Mouse (Mus musculus): ENCODE data around the gene Nabp2. TPM values are rescaled to one million over a fixed set of nuclear protein-coding genes. Genes with fewer than 3 reads are reported as not detected.

The Nabp2 gene
- total RNA-seq, 2 experiments from 2014 or later = 91.6 to 92.0 TPM

Small RNAs within 50 kb of the gene (microRNA-seq; reads per million reads assigned to microRNA genes)
- gene Gm25361 (0 reads per million in 2 experiments), gene Gm26308 (0 reads per million in 2 experiments), gene Mir6914 (0.30 to 0.63 reads per million in 2 experiments), gene Mir6915 (3.0 to 5.3 reads per million in 2 experiments), gene Mir8105 (1.2 to 1.3 reads per million in 2 experiments)

Other genes starting within 250 kb of the Nabp2 start
- 10 to 100 TPM; 12.8 to 13.7 TPM for gene Rbms2, start 231.2 kb downstream of the Nabp2 start, total RNA-seq (2021)
- gene Gls2, start 217.0 kb downstream of the Nabp2 start, total RNA-seq (2021) = 10 to 100 TPM; 21.1 to 23.2 TPM
- 10 to 100 TPM in 1 of 2 experiments, 1 to 10 TPM in 1; 7.1 to 10.2 TPM for gene Spryd4, start 199.7 kb downstream of the Nabp2 start, total RNA-seq (2021)
- not detected for gene Mip, start 185.7 kb downstream of the Nabp2 start, total RNA-seq (2021)
- 1 to 10 TPM; 7.8 to 8.4 TPM for gene Timeless, start 179.4 kb downstream of the Nabp2 start, total RNA-seq (2021)
- not detected for gene Apon, start 157.4 kb downstream of the Nabp2 start, total RNA-seq (2021)
- gene Apof, start 142.8 kb downstream of the Nabp2 start, total RNA-seq (2021) = not detected
- 10 to 100 TPM; 30.6 to 36.0 TPM for gene Stat2, start 140.9 kb downstream of the Nabp2 start, total RNA-seq (2021)
- gene Il23a, start 112.7 kb downstream of the Nabp2 start, total RNA-seq (2021) = under 1 TPM in 1 of 2 experiments, not detected in 1; 0.38 TPM
- gene Pan2, start 108.2 kb downstream of the Nabp2 start, total RNA-seq (2021) = 10 to 100 TPM; 14.0 to 16.7 TPM
- gene Cnpy2, start 89.0 kb downstream of the Nabp2 start, total RNA-seq (2021) = 10 to 100 TPM; 82.9 to 86.1 TPM
- gene Cs, start 73.8 kb downstream of the Nabp2 start, total RNA-seq (2021) = 100 to 1,000 TPM; 224 to 234 TPM
- 10 to 100 TPM; 51.2 to 52.8 TPM for gene Coq10a, start 42.5 kb downstream of the Nabp2 start, total RNA-seq (2021)
- 10 to 100 TPM; 55.6 to 59.6 TPM for gene Ankrd52, start 34.4 kb downstream of the Nabp2 start, total RNA-seq (2021)
- not detected for gene Slc39a5, start 10.3 kb downstream of the Nabp2 start, total RNA-seq (2021)
- 10 to 100 TPM; 74.4 to 76.3 TPM for gene Rnf41, start 165 bp upstream of the Nabp2 start, total RNA-seq (2021)
- 100 to 1,000 TPM; 226 to 234 TPM for gene Smarcc2, start 47.8 kb upstream of the Nabp2 start, total RNA-seq (2021)
- 100 to 1,000 TPM; 520 to 569 TPM for gene Myl6, start 82.7 kb upstream of the Nabp2 start, total RNA-seq (2021)
- gene Myl6b, start 87.2 kb upstream of the Nabp2 start, total RNA-seq (2021) = 10 to 100 TPM; 16.2 to 19.3 TPM
- gene Esyt1, start 114.4 kb upstream of the Nabp2 start, total RNA-seq (2021) = 1 to 10 TPM; 4.5 to 4.7 TPM
- gene Zc3h10, start 136.3 kb upstream of the Nabp2 start, total RNA-seq (2021) = 10 to 100 TPM; 14.1 to 14.3 TPM
- 1,000 to 10,000 TPM; 1,506 to 1,536 TPM for gene Rpl41, start 137.8 kb upstream of the Nabp2 start, total RNA-seq (2021)
- gene Pa2g4, start 154.5 kb upstream of the Nabp2 start, total RNA-seq (2021) = 10 to 100 TPM; 61.9 to 66.9 TPM
- gene Erbb3, start 178.2 kb upstream of the Nabp2 start, total RNA-seq (2021) = 1 to 10 TPM; 7.8 to 8.0 TPM
- 100 to 1,000 TPM; 288 to 319 TPM for gene Rps26, start 215.3 kb upstream of the Nabp2 start, total RNA-seq (2021)
- 10 to 100 TPM; 14.8 to 15.5 TPM for gene Ikzf4, start 234.5 kb upstream of the Nabp2 start, total RNA-seq (2021)

Measured in layer of hippocampus, postnatal 36 days (tissue).